Comparison of ENCODE assay signal across 19 mouse cellular contexts in genomic region chr15:60845886-60846285, GRCm38 (mm10). TPM values are rescaled to one million over a fixed set of nuclear protein-coding genes. Genes with fewer than 3 reads are reported as not detected.
DNase-seq lines count a peak whose midpoint lies in the region; ATAC-seq lines count a peak whose summit lies in the region.
"Had no signal": no experiment of that assay in that cellular context is flagged by ENCODE, and none has a peak within 500 bp of the region (broad histone marks: within the 10 kb centered on the region; RNA-seq: fewer than 3 reads in every experiment).

No protein-coding gene starts in this region.

- H3K4me3 ChIP-seq in forebrain, embryonic 10.5 days = no peak overlapping the region
- no peak overlapping the region for H3K4me3 ChIP-seq in forebrain, embryonic 16.5 days (replicated peaks; ENCODE audit: low read length)
- H3K4me3 ChIP-seq in lung, embryonic 16.5 days (ENCODE audit: low read length) = no peak overlapping the region
- no peak overlapping the region for H3K4me3 ChIP-seq in hindbrain, embryonic 12.5 days
- H3K4me3 ChIP-seq in liver, embryonic 11.5 days (ENCODE audit: low read depth, low read length) = no peak overlapping the region
- H3K4me3 ChIP-seq: limb, embryonic 12.5 days; liver, embryonic 15.5 days; neural tube, embryonic 12.5 days had no signal

- H3K27ac ChIP-seq in forebrain, embryonic 10.5 days = peak overlapping the region; percentile 74
- H3K27ac ChIP-seq in forebrain, embryonic 16.5 days (ENCODE audit: low read length) = no peak overlapping the region
- no peak overlapping the region for H3K27ac ChIP-seq in lung, embryonic 16.5 days (ENCODE audit: low read length)
- no peak overlapping the region for H3K27ac ChIP-seq in hindbrain, embryonic 12.5 days
- H3K27ac ChIP-seq in liver, embryonic 11.5 days (ENCODE audit: low read depth, low read length) = no peak overlapping the region
- H3K27ac ChIP-seq: limb, embryonic 12.5 days; liver, embryonic 15.5 days; macrophage; neural tube, embryonic 12.5 days; stomach, postnatal 0 days had no signal

- no peak for DNase-seq in forebrain, embryonic 10.5 days (ENCODE audit: extremely low spot score, low spot score)
- no peak for DNase-seq in lung, postnatal 4 days
- DNase-seq in retina, postnatal 1 day = peak; percentile 64
- DNase-seq in liver, embryonic 11.5 days (ENCODE audit: low spot score) = no peak
- DNase-seq in heart, adult 8-10 months (ENCODE audit: low spot score) = no peak
- DNase-seq: cerebellum, postnatal 10 days; kidney, adult 18-20 months; kidney, postnatal 14 days; right cerebral cortex, postnatal 25 days; thymus, postnatal 36 days had no signal

- H3K9me3 ChIP-seq in forebrain, embryonic 10.5 days = no peaks in the 10 kb centered on the region
- H3K9me3 ChIP-seq in forebrain, embryonic 16.5 days (ENCODE audit: control insufficient read depth, low read length) = no peaks in the 10 kb centered on the region
- no peaks in the 10 kb centered on the region for H3K9me3 ChIP-seq in lung, embryonic 16.5 days (ENCODE audit: control insufficient read depth, low read length)
- no peaks in the 10 kb centered on the region for H3K9me3 ChIP-seq in hindbrain, embryonic 12.5 days (replicated peaks)
- no peaks in the 10 kb centered on the region for H3K9me3 ChIP-seq in liver, embryonic 11.5 days (ENCODE audit: control insufficient read depth, low read length)
- H3K9me3 ChIP-seq: limb, embryonic 12.5 days; liver, embryonic 15.5 days; neural tube, embryonic 12.5 days had no signal

- WGBS in forebrain, embryonic 10.5 days = 15% methylated on average over 3 of the region's 3 CpGs
- WGBS in forebrain, embryonic 16.5 days = 2% methylated on average over 3 of the region's 3 CpGs
- 12% methylated on average over 3 of the region's 3 CpGs for WGBS in lung, embryonic 16.5 days
- WGBS in hindbrain, embryonic 12.5 days = 18% methylated on average over 3 of the region's 3 CpGs
- WGBS in liver, embryonic 11.5 days = 31% methylated on average over 3 of the region's 3 CpGs

- H3K27me3 ChIP-seq in forebrain, embryonic 10.5 days (ENCODE audit: poor library complexity, severe bottlenecking) = no peaks in the 10 kb centered on the region; the same call in 1 of the 2 replicates
- H3K27me3 ChIP-seq in forebrain, embryonic 16.5 days (replicated peaks; ENCODE audit: control insufficient read depth, insufficient read depth, low read length) = no peaks in the 10 kb centered on the region
- no peaks in the 10 kb centered on the region for H3K27me3 ChIP-seq in lung, embryonic 16.5 days (ENCODE audit: control insufficient read depth, insufficient read depth, low read depth, low read length)
- H3K27me3 ChIP-seq in hindbrain, embryonic 12.5 days = no peaks in the 10 kb centered on the region
- H3K27me3 ChIP-seq in liver, embryonic 11.5 days (replicated peaks; ENCODE audit: control insufficient read depth, insufficient read depth, low read length) = no peaks in the 10 kb centered on the region
- H3K27me3 ChIP-seq: limb, embryonic 12.5 days; liver, embryonic 15.5 days; neural tube, embryonic 12.5 days had no signal

- H3K36me3 ChIP-seq in forebrain, embryonic 10.5 days (replicated peaks) = no peaks in the 10 kb centered on the region
- H3K36me3 ChIP-seq in forebrain, embryonic 16.5 days (ENCODE audit: control insufficient read depth, insufficient read depth) = no peaks in the 10 kb centered on the region
- H3K36me3 ChIP-seq in lung, embryonic 16.5 days (ENCODE audit: control insufficient read depth, insufficient read depth, low read length) = no peaks in the 10 kb centered on the region
- no peaks in the 10 kb centered on the region for H3K36me3 ChIP-seq in hindbrain, embryonic 12.5 days
- no peaks in the 10 kb centered on the region for H3K36me3 ChIP-seq in liver, embryonic 11.5 days (ENCODE audit: control insufficient read depth, insufficient read depth, low read length)
- H3K36me3 ChIP-seq: limb, embryonic 12.5 days; liver, embryonic 15.5 days; neural tube, embryonic 12.5 days had no signal

- ATAC-seq in forebrain, embryonic 16.5 days = no peak
- ATAC-seq in lung, embryonic 16.5 days (ENCODE audit: low read depth) = peak; percentile 46; the same call in 1 of the 2 replicates
- 0 out of 2 replicates have a peak, but pooled peaks have one; percentile 55 for ATAC-seq in hindbrain, embryonic 12.5 days (ENCODE audit: low FRiP score)
- ATAC-seq in liver, embryonic 11.5 days (replicated peaks; ENCODE audit: low FRiP score) = no peak

- H3K9ac ChIP-seq in forebrain, embryonic 16.5 days (replicated peaks; ENCODE audit: low read depth, low read length) = no peak overlapping the region
- no peak overlapping the region for H3K9ac ChIP-seq in lung, embryonic 16.5 days (ENCODE audit: low read length)
- H3K9ac ChIP-seq in hindbrain, embryonic 12.5 days = no peak overlapping the region
- no peak overlapping the region for H3K9ac ChIP-seq in liver, embryonic 11.5 days (ENCODE audit: low read depth, low read length)
- H3K9ac ChIP-seq: limb, embryonic 12.5 days; liver, embryonic 15.5 days; neural tube, embryonic 12.5 days had no signal

- peaks cover 44% of the 10 kb centered on the region for H3K4me1 ChIP-seq in forebrain, embryonic 10.5 days
- 0 out of 2 replicates have a peak, but pooled peaks cover 4% of the 10 kb centered on the region for H3K4me1 ChIP-seq in forebrain, embryonic 16.5 days (replicated peaks; ENCODE audit: control insufficient read depth, insufficient read depth, low read length)
- H3K4me1 ChIP-seq in lung, embryonic 16.5 days (replicated peaks; ENCODE audit: control insufficient read depth, insufficient read depth, low read length) = 0 out of 2 replicates have a peak, but pooled peaks cover 4% of the 10 kb centered on the region
- peaks cover 19% of the 10 kb centered on the region for H3K4me1 ChIP-seq in hindbrain, embryonic 12.5 days
- peaks cover 4% of the 10 kb centered on the region; the same call in 1 of the 2 replicates for H3K4me1 ChIP-seq in liver, embryonic 11.5 days (replicated peaks; ENCODE audit: control insufficient read depth, insufficient read depth, low read length)

- no peak overlapping the region for H3K4me2 ChIP-seq in forebrain, embryonic 16.5 days (ENCODE audit: low read length)
- no peak overlapping the region for H3K4me2 ChIP-seq in lung, embryonic 16.5 days (ENCODE audit: low read depth, low read length)
- no peak overlapping the region for H3K4me2 ChIP-seq in hindbrain, embryonic 12.5 days (replicated peaks)
- H3K4me2 ChIP-seq in liver, embryonic 11.5 days = no peak overlapping the region
- H3K4me2 ChIP-seq: limb, embryonic 12.5 days; liver, embryonic 15.5 days; neural tube, embryonic 12.5 days had no signal

RNA-seq across cellular contexts. Expression of gene Fam84b, which starts 7.7 kb away (rescaled TPM):
- 23.5 TPM in 2 replicates for polyA plus RNA-seq in forebrain, embryonic 10.5 days (2016; fragmentation: Nextera tagmentation; extraction: Ambion mirVana)
- 11.5 and 13.9 TPM in 2 replicates for polyA plus RNA-seq in forebrain, embryonic 16.5 days (2015; fragmentation: Nextera tagmentation; extraction: Ambion mirVana)
- 33.0 and 36.1 TPM in 2 replicates for polyA plus RNA-seq in lung, embryonic 16.5 days (2015; fragmentation: Nextera tagmentation; extraction: Ambion mirVana)
- polyA plus RNA-seq in hindbrain, embryonic 12.5 days (2016; fragmentation: Nextera tagmentation; extraction: Ambion mirVana) = 15.0 and 15.9 TPM in 2 replicates
- polyA plus RNA-seq in liver, embryonic 11.5 days (2014; fragmentation: Nextera tagmentation; extraction: Ambion mirVana) = 10.7 and 11.4 TPM in 2 replicates
- 1 to 10 TPM; 5.9 to 8.4 (median 7.2) TPM for total RNA-seq in heart, adult 8-10 months (2022)
- total RNA-seq: MEL had no signal

Comparison
In these comparisons a context has a peak if more than half of its experiments do, and no peak if none do; other contexts are left out.
1. ATAC-seq: peak in lung, embryonic 16.5 days (single experiment) and hindbrain, embryonic 12.5 days (single experiment); none in forebrain, embryonic 16.5 days (single experiment) and liver, embryonic 11.5 days (single experiment).